21 mouse cellular contexts compared by ENCODE assay signal in the genomic region with DNA sequence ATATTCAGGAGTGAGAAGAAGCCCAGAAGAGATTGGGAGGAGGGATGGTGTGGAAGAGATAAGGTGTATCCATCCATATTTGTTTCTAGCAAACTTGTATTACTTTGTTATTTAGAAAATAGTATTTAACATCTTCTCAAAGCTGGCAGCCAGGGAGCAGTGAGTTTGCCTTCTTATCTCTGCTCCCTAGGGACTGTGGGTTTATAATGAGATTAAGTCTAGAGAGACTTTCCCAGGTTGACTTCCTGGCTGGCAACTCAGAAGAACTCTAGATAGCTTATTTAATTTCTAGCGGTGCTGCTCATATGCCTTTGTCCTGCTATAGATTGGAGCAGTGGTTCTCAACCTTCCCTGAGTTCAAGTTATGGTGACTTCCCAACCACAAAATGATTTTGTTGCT.
"Had no signal": no experiment of that assay in that cellular context is flagged by ENCODE, and none has a peak within 500 bp of the region (broad histone marks: within the 10 kb centered on the region; RNA-seq: fewer than 3 reads in every experiment).

No protein-coding gene starts in this region.

- H3K4me2 ChIP-seq: kidney, embryonic 15.5 days; limb, embryonic 12.5 days; limb, embryonic 15.5 days; liver, embryonic 11.5 days; lung, embryonic 14.5 days; midbrain, embryonic 11.5 days; stomach, embryonic 15.5 days had no signal

- H3K27me3 ChIP-seq: kidney, embryonic 15.5 days; limb, embryonic 12.5 days; limb, embryonic 15.5 days; stomach, embryonic 15.5 days had no signal

- H3K9me3 ChIP-seq: kidney, embryonic 15.5 days; limb, embryonic 12.5 days; limb, embryonic 15.5 days; stomach, embryonic 15.5 days had no signal

- H3K36me3 ChIP-seq: limb, embryonic 15.5 days; stomach, embryonic 15.5 days had no signal

- H3K27ac ChIP-seq: kidney, embryonic 15.5 days; left cerebral cortex, adult 2 months; limb, embryonic 12.5 days; limb, embryonic 15.5 days; liver, embryonic 14.5 days; stomach, embryonic 15.5 days had no signal

- H3K9ac ChIP-seq: kidney, embryonic 15.5 days; limb, embryonic 12.5 days; limb, embryonic 15.5 days; liver, embryonic 14.5 days; liver, postnatal 0 days; lung, embryonic 14.5 days; stomach, embryonic 15.5 days had no signal

- H3K4me1 ChIP-seq: stomach, embryonic 15.5 days had no signal

- DNase-seq: kidney, adult 11 months; kidney, adult 8-10 months; kidney, postnatal 10 days; kidney, postnatal 36 days; layer of hippocampus, postnatal 36 days; liver, postnatal 0 days; lung, embryonic 14.5 days; lung, postnatal 36 days; right cerebral cortex, postnatal 14 days; right cerebral cortex, postnatal 4 days; thymus, postnatal 25 days had no signal

- H3K4me3 ChIP-seq: kidney, embryonic 15.5 days; left cerebral cortex, adult 2 months; limb, embryonic 12.5 days; limb, embryonic 15.5 days; stomach, embryonic 15.5 days had no signal

- ATAC-seq: liver, postnatal 0 days; lung, postnatal 0 days; midbrain, embryonic 16.5 days had no signal
